Mouse (Mus musculus): ENCODE results near the gene Nt5c2. TPM values are rescaled to one million over a fixed set of nuclear protein-coding genes. Genes with fewer than 3 reads are reported as not detected.
A peak's percentile ranks its signal among the peaks of the same experiment; 100 is the strongest.

Nt5c2 gene
- total and polyA plus RNA-seq, 3 experiments, result 16.7 to 63.9 (median 58.2) TPM

DNA sequence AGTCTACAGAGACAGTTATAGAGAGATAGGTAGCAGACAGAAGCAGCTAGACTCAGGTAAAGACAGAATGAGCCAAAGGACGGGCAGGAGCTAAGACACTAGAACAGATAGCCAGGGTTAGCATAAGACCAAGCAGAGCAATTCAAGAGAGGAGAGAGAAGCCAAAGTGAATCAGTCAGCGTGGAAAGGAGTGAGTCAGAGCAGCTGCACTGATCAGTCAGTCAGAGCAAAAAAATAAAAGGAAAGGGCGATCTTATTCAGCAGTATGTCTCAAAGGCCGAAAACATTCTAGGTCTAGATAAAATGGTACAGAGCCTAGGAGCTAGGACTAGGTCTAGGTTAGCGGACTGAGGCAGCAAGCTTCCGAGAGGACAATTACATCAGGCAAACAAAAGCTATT, 70.6 kb downstream of the Nt5c2 start:
- Histone ChIP-seq H3K4me3 (no peak overlapping the region), H3K79me2 (replicated peaks; ENCODE audit: control insufficient read depth, insufficient read depth, low read length) (0 out of 2 replicates have a peak, but pooled peaks cover 2% of the 10 kb centered on the region), H3K9ac (ENCODE audit: low read depth, low read length) (no peak overlapping the region), H3K27me3 (ENCODE audit: control insufficient read depth, insufficient read depth, low read length) (no peaks in the 10 kb centered on the region), H3K27ac (no peak overlapping the region), H3K4me1 (ENCODE audit: control insufficient read depth, insufficient read depth, low read length) (no peaks in the 10 kb centered on the region), H3K36me3 (ENCODE audit: control insufficient read depth, insufficient read depth, low read length) (peaks cover 6% of the 10 kb centered on the region)
- TF ChIP-seq EP300 (IDR thresholded peaks at IDR 0.05; ENCODE audit: insufficient read depth, low read depth, low read length) (no peak), POLR2A (IDR thresholded peaks at IDR 0.05; ENCODE audit: insufficient read depth, low read depth, low read length) (no peak)
- intact Hi-C loops (cut with DNase I), result no loop called here
- WGBS, result 67% methylated on average over 6 of the region's 6 CpGs
- no peak for DNase-seq

DNA sequence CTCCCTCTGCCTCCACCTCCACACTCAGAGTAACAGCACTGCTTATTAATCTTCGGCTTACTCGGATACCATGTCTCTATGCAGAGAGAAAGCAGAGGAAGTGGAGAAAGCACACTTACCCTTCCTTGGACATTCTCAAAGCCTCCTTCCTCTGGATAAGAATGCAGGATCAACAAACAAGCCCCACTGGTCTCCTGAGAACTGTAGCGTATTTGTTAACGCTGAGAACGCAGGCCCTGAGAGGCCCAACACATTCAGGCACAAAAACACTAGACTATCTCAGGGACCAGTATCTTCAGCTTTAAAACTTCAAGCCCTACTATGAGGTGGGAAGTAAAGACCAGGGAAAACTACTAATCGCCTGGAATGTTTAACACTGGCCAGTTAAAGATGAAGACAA, 77.8 kb downstream of the Nt5c2 start:
- peak; percentile 26 to 39 for DNase-seq
- Histone ChIP-seq H3K4me1 (ENCODE audit: control insufficient read depth, insufficient read depth, low read length) (peaks cover 10% of the 10 kb centered on the region), H3K27ac (peak overlapping the region; percentile 77), H3K36me3 (ENCODE audit: control insufficient read depth, insufficient read depth, low read length) (peaks cover 13% of the 10 kb centered on the region), H3K4me3 (peak overlapping the region; percentile 17; the same call in 1 of the 2 replicates), H3K9ac (ENCODE audit: low read depth, low read length) (peak overlapping the region; percentile 80), H3K27me3 (ENCODE audit: control insufficient read depth, insufficient read depth, low read length) (no peaks in the 10 kb centered on the region), H3K79me2 (replicated peaks; ENCODE audit: control insufficient read depth, insufficient read depth, low read length) (peaks cover 2% of the 10 kb centered on the region)
- intact Hi-C loops (cut with DNase I), result no loop called here
- WGBS, result 7% methylated on average over 6 of the region's 6 CpGs
- TF ChIP-seq EP300 (IDR thresholded peaks at IDR 0.05; ENCODE audit: insufficient read depth, low read depth, low read length) (no peak), CTCF (IDR thresholded peaks at IDR 0.05) (no peak), POLR2A (IDR thresholded peaks at IDR 0.05; ENCODE audit: insufficient read depth, low read depth, low read length) (no peak; the same call in 1 of the 2 replicates)

DNA sequence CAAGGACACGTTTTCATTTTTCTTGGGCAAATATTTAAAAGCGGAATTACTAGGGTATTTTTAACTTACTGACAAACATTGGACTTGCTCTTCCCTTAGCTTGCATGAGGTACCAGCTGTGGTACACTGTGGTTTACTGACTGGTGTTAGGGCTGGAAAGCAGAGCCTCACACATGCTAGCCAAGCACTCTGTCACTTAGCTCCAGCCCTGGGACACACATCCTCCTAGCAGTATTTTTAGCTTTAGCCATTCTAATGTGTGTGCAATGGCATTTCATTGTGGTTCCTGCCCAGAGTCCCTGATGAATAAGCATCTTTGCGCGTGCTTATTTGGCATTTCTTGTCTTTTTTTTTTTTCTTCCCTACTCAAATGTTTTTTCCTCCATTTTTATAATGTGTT, 80.9 kb downstream of the Nt5c2 start:
- TF ChIP-seq EP300 (IDR thresholded peaks at IDR 0.05; ENCODE audit: insufficient read depth, low read depth, low read length) (peak; percentile 74), CTCF (IDR thresholded peaks at IDR 0.05) (no peak)
- DNase-seq, result peak in 1 of 2 experiments; percentile 65
- H3K27me3 ChIP-seq (ENCODE audit: control insufficient read depth, insufficient read depth, low read length), result no peaks in the 10 kb centered on the region
- H3K4me1 ChIP-seq (ENCODE audit: control insufficient read depth, insufficient read depth, low read length), result peaks cover 13% of the 10 kb centered on the region
- H3K4me3 ChIP-seq, result no peak overlapping the region
- H3K27ac ChIP-seq, result peak overlapping the region; percentile 34; the same call in 1 of the 2 replicates
- intact Hi-C loops (cut with DNase I), result loop anchor here (5.0 kb wide), 1 partner anchor 43 kb away; no protein-coding TSS in a partner anchor
- peaks cover 3% of the 10 kb centered on the region for H3K79me2 ChIP-seq (replicated peaks; ENCODE audit: control insufficient read depth, insufficient read depth, low read length)
- 29% methylated on average over 4 of the region's 4 CpGs for WGBS
- H3K9ac ChIP-seq (ENCODE audit: low read depth, low read length), result no peak overlapping the region
- H3K36me3 ChIP-seq (ENCODE audit: control insufficient read depth, insufficient read depth, low read length), result peaks cover 13% of the 10 kb centered on the region

DNA sequence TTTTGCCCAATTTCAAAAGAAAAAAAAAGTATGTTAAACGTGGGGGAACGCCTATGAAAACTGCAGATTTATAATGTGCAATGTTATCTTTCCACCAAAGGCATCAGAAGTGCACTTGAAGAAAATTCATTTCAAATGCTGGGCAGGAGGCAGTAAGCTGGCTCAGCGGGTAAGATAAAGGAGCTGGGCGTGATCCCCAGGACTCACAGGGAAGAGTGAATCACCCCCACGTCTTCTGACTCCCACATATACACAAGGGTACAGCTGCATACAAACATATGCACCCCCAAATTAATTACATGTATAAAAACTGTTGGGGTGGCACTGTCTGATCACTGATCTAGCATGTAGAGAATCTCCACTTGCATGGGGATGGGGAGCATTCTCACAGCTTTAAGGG, 82.3 kb downstream of the Nt5c2 start:
- intact Hi-C loops (cut with DNase I), result loop anchor here (5.0 kb wide), 1 partner anchor 45 kb away; no protein-coding TSS in a partner anchor
- peaks cover 3% of the 10 kb centered on the region for H3K79me2 ChIP-seq (replicated peaks; ENCODE audit: control insufficient read depth, insufficient read depth, low read length)
- H3K4me3 ChIP-seq, result no peak overlapping the region
- H3K27ac ChIP-seq, result no peak overlapping the region
- no peak overlapping the region for H3K9ac ChIP-seq (ENCODE audit: low read depth, low read length)
- peaks cover 13% of the 10 kb centered on the region for H3K4me1 ChIP-seq (ENCODE audit: control insufficient read depth, insufficient read depth, low read length)
- peaks cover 13% of the 10 kb centered on the region for H3K36me3 ChIP-seq (ENCODE audit: control insufficient read depth, insufficient read depth, low read length)
- TF ChIP-seq CTCF (IDR thresholded peaks at IDR 0.05) (no peak), POLR2A (IDR thresholded peaks at IDR 0.05; ENCODE audit: insufficient read depth, low read depth, low read length) (no peak), EP300 (IDR thresholded peaks at IDR 0.05; ENCODE audit: insufficient read depth, low read depth, low read length) (no peak)
- no peak for DNase-seq
- 69% methylated on average over 5 of the region's 5 CpGs for WGBS
- H3K27me3 ChIP-seq (ENCODE audit: control insufficient read depth, insufficient read depth, low read length), result no peaks in the 10 kb centered on the region

DNA sequence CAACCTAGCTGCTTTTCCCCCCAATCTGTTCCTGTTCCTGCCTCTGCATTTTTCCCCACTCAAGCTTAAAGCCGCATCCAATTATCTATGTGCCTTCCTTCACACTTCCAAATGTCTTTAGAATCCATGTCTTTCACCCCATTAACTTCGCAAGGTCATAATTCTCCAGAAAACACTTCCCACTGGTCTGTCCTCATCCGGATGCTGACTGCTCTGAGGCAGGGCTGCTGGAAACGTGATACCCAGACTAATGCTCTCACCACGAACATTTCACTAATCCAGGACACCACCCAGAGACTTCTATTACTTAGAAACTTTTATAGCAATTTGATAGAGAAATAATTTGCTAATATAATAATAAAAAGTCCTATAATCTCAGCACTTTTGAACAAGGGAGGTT, 84.9 kb downstream of the Nt5c2 start:
- Histone ChIP-seq H3K36me3 (ENCODE audit: control insufficient read depth, insufficient read depth, low read length) (peaks cover 12% of the 10 kb centered on the region), H3K27ac (no peak overlapping the region; the same call in 1 of the 2 replicates), H3K79me2 (replicated peaks; ENCODE audit: control insufficient read depth, insufficient read depth, low read length) (peaks cover 3% of the 10 kb centered on the region), H3K27me3 (ENCODE audit: control insufficient read depth, insufficient read depth, low read length) (no peaks in the 10 kb centered on the region), H3K4me1 (ENCODE audit: control insufficient read depth, insufficient read depth, low read length) (peaks cover 14% of the 10 kb centered on the region), H3K4me3 (no peak overlapping the region), H3K9ac (ENCODE audit: low read depth, low read length) (no peak overlapping the region)
- TF ChIP-seq CTCF (IDR thresholded peaks at IDR 0.05) (no peak), EP300 (IDR thresholded peaks at IDR 0.05; ENCODE audit: insufficient read depth, low read depth, low read length) (no peak), POLR2A (IDR thresholded peaks at IDR 0.05; ENCODE audit: insufficient read depth, low read depth, low read length) (no peak)
- intact Hi-C loops (cut with DNase I), result loop anchor here (5.0 kb wide), 1 partner anchor 47 kb away; no protein-coding TSS in a partner anchor
- WGBS, result 79% methylated on average over 5 of the region's 5 CpGs
- DNase-seq, result no peak

DNA sequence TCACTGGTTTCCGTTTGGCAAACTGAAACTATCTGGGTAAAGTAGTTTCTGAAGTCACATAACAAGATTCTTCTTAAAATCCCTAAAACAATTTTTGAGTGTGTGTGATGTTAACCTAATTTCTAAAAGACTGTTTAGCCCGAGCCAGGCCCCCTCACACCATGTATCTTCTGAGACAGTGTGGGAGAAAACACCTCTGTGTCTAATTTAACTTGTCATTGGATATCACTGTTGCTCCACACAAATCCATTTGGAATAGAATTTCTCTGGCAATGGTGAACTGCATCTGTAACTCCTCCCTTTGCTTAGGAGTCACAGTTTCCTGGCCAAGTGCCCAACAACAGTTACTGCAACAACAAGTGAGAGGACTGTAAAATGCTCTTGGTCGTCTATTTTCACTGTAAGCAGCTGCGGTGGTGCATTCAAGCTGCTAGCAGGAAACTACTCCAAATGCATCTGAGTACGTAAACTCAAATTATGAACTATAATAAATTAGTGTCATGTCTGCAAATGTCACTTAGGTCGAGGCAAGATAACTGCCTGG, 85.8 kb downstream of the Nt5c2 start:
- Histone ChIP-seq H3K4me1 (ENCODE audit: control insufficient read depth, insufficient read depth, low read length) (peaks cover 14% of the 10 kb centered on the region), H3K79me2 (replicated peaks; ENCODE audit: control insufficient read depth, insufficient read depth, low read length) (peaks cover 2% of the 10 kb centered on the region), H3K27me3 (ENCODE audit: control insufficient read depth, insufficient read depth, low read length) (no peaks in the 10 kb centered on the region), H3K4me3 (no peak overlapping the region), H3K9ac (ENCODE audit: low read depth, low read length) (no peak overlapping the region), H3K36me3 (ENCODE audit: control insufficient read depth, insufficient read depth, low read length) (peaks cover 12% of the 10 kb centered on the region), H3K27ac (peak overlapping the region; percentile 74)
- 7% methylated on average over 6 of the region's 6 CpGs for WGBS
- DNase-seq, result peak; percentile 74 to 84
- intact Hi-C loops (cut with DNase I), result no loop called here
- no peak for TF ChIP-seq EP300 (IDR thresholded peaks at IDR 0.05; ENCODE audit: insufficient read depth, low read depth, low read length)
- no peak for TF ChIP-seq CTCF (IDR thresholded peaks at IDR 0.05)
- 0 out of 2 replicates have a peak, but pooled peaks have one; percentile 16 for TF ChIP-seq POLR2A (IDR thresholded peaks at IDR 0.05; ENCODE audit: insufficient read depth, low read depth, low read length)
